Mouse (Mus musculus) heart, adult 11 months (tissue): Measurements from ENCODE around the gene Prkcb.

Experiments
- DNase-seq: peaks from one replicate; pipeline ENCODE4 v3.0.0; 2022

Prkcb gene

DNA sequence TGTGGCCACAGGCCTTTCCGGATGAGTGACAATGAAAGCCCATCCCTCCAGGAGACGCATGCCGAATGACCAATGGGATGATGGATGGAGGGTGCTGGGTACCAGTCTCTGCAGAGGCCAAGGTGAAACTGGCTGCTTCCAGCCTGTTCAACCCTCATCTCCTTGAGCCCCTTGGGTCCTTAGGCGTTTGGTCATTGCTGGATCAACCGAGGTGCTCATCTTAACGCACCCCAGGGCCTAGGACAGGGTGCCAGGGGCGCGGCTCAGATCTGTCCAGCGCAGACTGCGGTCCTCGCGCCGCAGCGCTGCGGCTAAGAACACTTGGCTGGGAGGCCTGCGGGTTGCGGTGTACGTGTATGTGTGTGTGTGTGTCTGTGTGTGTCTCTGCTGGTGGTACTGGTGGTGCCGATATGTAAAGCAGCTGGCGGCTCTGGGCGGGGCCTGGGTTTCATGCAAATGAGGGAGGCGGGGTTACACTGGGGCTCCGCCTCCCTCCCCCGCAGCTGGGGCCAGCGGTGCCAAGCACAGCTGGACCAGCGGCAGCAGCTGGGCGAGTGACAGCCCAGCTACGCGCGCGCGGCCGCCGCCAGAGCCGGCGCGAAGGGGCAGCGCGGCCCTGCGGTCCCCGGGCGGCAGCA is at the start of gene Prkcb:
Gene Prkcb, plus strand, starts transcription at position 147 of the 638 bp plus-strand sequence.
- DNase-seq, result peak; percentile 95

- DNase-seq, result no peak
Observed at GRCm38 (mm10) chr7:122238939-122239338, 49.6 kb upstream of the Prkcb start.

GRCm38 (mm10) chr7:122240413-122241119 is 48.0 kb upstream of the Prkcb start:
- DNase-seq, result peak; percentile 57

DNA sequence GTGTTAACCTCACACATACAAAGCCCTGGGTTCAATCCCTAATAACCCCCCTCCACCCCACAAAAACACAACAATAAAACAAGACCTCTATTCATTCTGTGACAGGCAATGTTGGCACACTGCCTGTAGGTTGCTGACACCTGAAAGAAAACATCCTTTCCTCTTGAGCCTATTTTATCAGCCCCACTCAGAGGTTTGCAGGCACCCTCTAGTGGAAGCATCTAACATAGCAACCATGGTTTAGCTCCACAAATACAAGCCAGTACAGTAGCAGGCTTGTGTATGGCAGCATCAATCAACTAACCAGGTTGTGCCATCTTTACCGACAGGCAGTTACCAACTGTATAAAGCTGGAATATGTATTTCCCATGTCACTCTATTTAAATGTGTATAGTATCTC is 46.3 kb upstream of the Prkcb start:
- peak; percentile 83 for DNase-seq

DNA sequence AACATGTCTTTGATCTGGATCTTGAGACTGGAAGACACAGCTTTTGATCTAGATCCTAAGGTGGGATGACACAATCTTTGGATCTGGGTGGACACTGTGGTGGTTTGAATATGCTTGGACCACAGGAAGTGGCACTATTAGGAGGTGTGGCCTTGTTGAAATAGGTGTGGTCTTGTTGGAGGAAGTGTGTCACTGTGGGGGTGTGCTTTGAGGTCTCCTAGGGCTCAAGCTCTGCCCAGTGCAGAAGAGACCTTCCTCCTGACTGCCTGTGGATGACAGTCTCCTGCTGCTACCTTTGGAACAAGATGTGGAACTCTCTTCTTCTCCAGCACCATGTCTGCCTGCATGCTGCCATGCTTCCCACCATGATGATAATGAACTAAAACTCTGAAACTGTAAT is 45.8 kb upstream of the Prkcb start:
- DNase-seq, result peak; percentile 50

- peak; percentile 29 for DNase-seq
Observed at GRCm38 (mm10) chr7:122244166-122244565, 44.4 kb upstream of the Prkcb start.

DNA sequence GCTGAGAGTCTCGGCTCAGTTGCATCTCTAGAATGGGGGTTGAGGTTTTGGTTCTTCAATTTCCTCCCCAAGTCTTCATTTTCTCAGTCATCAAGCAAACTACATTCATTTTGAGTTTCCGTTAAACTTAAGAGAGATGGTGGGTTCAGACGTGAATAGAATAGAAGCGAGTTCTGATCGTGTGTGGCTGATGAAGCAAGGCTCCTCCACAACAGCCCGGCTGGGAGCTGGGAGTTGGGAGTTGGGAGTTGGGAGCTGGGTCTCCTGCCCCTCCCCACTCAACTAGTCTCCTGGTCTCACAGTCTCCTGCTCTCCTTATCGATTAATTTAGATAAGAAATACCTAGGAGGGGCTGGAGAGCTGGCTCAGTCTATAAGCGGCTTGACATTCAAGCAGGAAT is 44.0 kb upstream of the Prkcb start:
- DNase-seq, result peak; percentile 42

DNA sequence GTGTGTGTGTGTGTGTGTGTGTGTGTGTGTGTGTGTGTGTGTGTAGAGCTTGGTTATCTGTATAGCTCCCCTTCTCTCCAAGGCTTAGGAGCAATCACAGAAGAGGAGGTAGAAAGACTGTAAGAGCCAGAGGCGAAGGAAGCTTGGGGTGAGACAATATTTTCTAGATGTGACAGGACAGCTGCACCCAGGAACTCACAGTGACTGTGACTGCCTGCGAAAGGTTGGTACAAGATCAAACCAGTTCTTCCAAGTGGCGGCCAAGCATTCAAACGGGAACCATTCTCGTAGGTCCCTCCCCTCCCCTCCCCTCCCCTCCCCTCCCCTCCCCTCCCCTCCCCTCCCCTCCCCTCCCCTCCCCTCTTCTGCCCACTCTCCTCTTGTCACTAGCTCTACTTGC is 42.6 kb upstream of the Prkcb start:
- DNase-seq, result peak; percentile 22

- peak; percentile 59 for DNase-seq
Observed at GRCm38 (mm10) chr7:122247254-122247864, 41.2 kb upstream of the Prkcb start.

DNA sequence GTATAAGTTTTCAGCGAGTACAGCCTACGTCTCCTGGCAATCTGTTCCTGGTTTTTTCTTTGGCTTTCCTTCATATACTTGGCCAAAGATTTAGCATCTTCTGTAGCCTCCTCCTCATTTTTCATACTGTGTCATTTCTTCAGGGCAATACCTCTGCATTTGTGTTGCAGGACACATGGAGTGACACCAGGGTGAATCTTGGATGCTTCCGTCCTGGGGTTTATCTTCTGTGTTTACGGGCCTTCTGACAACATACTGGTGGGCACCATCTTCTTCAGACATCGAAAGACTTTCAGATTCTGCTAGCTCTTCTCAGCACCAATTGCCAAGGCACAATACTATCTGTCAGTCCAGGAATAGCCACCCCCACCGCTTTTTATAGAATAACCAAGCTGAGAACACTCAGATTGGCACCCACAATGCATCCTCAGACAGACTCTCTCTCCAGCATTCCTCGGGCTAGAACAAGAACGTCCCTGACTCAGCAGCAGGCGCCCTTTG is 39.2 kb upstream of the Prkcb start:
- peak; percentile 77 for DNase-seq

DNA sequence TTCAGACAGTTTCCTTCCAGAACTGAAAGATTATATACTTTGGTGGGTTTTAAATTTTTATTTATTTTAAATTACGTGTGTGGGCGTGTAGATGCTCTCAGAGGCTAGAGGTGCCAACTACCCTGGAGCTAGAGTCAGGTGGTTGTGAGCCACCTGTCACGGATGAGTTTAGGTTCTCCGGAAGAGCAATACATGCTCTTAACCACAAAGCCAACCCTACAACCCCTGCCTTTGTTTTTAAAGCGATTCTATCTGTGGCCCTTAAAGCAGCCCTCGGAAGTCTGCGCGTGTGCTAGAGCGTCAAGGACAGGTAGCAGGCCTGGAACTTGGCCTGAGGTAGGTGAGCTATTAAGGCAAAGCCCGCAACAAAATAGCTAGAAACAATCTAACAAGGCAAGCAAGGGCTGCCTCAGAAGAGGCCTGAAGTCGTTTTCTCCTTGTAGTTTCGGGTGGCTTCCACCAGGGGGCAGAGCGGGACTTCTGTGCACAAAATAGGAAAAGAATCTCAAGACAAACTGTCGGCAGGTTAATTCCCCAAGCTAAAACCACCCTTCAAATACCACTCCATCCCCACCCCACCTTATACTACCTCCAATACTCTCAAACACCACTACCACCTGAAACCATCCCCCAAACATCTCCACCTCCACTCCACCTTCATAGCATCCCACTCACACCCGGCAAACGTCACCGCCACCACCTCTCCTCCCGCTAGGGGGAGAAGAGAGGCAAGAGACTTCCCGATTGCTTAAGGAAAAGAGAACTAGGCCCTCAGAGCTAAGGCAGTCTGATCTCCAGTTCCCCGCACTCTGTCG is 37.1 kb upstream of the Prkcb start:
- peak; percentile 97 for DNase-seq

DNA sequence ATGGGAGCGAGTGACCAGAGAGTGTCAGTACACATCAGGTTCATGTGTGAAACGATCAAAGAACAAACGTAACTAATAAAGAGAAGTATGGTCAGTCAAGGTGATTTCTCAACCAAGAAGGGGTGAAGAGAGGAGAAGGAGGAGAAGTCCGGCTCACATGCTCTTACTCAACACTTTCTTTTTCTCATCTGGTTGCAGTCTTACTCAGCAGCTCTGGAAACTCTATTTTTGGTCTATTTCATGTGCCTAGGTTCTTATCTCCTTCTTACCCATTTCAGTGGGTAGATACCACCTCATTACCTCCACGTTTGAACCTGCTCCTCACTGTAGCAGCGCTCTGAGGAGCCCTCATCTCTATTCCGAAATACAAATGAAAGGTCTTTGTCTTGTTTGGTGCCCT is 31.8 kb upstream of the Prkcb start:
- no peak for DNase-seq

- no peak for DNase-seq
Observed at GRCm38 (mm10) chr7:122258521-122258920, 30.0 kb upstream of the Prkcb start.

GRCm38 (mm10) chr7:122260055-122260602 is 28.4 kb upstream of the Prkcb start:
- peak; percentile 96 for DNase-seq

GRCm38 (mm10) chr7:122268983-122269486 is 19.5 kb upstream of the Prkcb start:
- peak; percentile 19 for DNase-seq

DNA sequence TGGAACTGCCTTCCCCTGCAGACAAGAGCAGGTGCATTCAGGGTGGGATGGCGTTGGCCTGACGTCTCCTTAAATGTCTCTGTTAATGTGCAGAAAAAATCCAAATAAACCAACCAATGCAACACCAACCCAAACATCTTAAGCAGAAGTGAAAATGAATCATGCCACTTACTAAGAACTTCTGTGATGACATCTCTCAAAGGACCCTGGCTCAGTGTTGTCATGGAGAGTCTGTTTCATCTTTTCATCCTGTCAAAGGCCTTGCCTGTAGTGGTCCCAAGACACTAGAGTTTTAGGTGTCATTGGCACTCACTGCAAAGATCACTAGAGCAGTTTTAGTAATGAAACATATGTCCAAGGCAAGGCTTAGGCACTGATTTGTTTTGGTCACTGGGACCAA is 16.2 kb upstream of the Prkcb start:
- DNase-seq, result peak; percentile 50

DNA sequence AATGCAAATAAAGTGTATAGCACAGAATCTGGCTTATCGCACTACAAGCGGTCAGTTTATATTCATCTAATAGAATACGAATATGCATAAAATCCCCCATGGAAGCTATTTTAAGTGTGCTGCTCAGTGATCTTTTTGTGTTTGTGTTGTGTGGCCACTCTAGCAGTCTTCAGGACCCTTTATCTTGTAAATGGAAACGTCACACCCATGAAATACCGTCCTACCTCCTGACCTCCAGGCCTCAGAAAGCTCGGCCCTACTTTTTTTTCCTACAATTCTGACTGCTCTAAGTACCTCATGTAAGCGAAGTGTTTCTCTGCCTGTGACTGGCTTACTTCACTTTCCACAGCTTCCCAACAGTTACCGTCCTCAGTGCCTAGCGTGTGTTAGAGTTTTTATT is 9.0 kb upstream of the Prkcb start:
- peak; percentile 6 for DNase-seq

GRCm38 (mm10) chr7:122280334-122280733 is 8.2 kb upstream of the Prkcb start:
- DNase-seq, result peak; percentile 44

DNA sequence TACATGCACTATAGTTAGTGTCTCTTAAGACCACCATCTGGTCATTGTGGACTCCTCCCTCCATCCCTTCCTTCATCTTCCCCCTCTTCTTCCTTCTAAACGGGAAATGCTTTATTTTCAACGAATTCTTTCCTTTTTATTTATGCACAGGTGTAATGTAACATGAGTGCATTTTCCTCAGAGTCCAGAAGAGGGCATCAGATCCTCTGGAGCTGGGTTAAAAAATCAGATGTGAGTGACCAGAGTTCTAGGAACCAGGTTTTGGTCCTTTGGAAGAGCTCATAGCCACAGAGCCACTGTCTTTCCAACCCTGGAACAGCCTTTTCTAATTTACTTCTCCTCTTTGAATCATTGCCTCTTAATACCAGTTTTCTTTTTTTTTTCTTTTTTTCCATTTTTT is 6.0 kb upstream of the Prkcb start:
- DNase-seq, result no peak

DNA sequence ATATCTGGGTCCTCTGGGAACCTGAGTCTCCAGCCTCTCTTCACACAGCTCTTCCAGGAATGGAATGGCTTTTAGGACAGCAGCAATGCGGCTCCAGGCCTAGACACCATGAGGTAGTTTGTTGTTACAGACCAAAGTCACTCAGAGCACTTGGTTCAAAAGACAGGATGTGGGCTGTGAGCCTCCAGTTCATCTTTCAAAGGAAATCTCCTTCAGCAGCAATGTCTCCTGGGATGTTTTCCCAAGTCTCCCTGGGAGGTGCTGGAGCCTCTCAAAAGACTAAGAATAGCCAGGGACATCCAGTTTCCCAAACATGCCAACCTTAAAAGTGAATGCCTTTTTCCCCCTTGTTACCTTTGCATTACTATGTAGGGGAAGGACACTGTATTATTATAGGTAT is 1.3 kb upstream of the Prkcb start:
- peak; percentile 66 for DNase-seq

- DNase-seq, result peak; percentile 94
Observed at GRCm38 (mm10) chr7:122289243-122290111, 926 bp downstream of the Prkcb start.

- DNase-seq, result no peak
Observed at GRCm38 (mm10) chr7:122290165-122290564, 1.6 kb downstream of the Prkcb start.
